Mouse (Mus musculus): Measurements from ENCODE around the gene Kcnd3. TPM values are rescaled to one million over a fixed set of nuclear protein-coding genes. Genes with fewer than 3 reads are reported as not detected.
A peak's percentile ranks its signal among the peaks of the same experiment; 100 is the strongest.

Kcnd3 gene
- 5.3 and 5.6 TPM in 2 replicates for polyA plus RNA-seq (2015; fragmentation: Nextera tagmentation; extraction: Ambion mirVana)

GRCm38 (mm10) chr3:105451627-105452555 lies at the start of gene Kcnd3:
TSS of gene Kcnd3 (plus strand) at chr3:105452330.
- Histone ChIP-seq H3K36me3 (ENCODE audit: poor library complexity, severe bottlenecking) (no peaks in the 10 kb centered on the region), H3K4me1 (peaks cover 38% of the 10 kb centered on the region), H3K4me3 (peak within 1 kb of the TSS; percentile 78), H3K9ac (peak within 1 kb of the TSS; percentile 88), H3K9me3 (replicated peaks) (no peaks in the 10 kb centered on the region), H3K27me3 (peaks cover 25% of the 10 kb centered on the region), H3K27ac (peak within 1 kb of the TSS; percentile 76), H3K4me2 (peak within 1 kb of the TSS; percentile 97)
- ATAC-seq, result peak; percentile 78
- 2% methylated on average over 30 of the region's 98 CpGs for WGBS

GRCm38 (mm10) chr3:105402676-105403075 lies 49.5 kb upstream of the Kcnd3 start:
- 76% methylated on average over 5 of the region's 5 CpGs for WGBS
- ATAC-seq, result no peak

DNA sequence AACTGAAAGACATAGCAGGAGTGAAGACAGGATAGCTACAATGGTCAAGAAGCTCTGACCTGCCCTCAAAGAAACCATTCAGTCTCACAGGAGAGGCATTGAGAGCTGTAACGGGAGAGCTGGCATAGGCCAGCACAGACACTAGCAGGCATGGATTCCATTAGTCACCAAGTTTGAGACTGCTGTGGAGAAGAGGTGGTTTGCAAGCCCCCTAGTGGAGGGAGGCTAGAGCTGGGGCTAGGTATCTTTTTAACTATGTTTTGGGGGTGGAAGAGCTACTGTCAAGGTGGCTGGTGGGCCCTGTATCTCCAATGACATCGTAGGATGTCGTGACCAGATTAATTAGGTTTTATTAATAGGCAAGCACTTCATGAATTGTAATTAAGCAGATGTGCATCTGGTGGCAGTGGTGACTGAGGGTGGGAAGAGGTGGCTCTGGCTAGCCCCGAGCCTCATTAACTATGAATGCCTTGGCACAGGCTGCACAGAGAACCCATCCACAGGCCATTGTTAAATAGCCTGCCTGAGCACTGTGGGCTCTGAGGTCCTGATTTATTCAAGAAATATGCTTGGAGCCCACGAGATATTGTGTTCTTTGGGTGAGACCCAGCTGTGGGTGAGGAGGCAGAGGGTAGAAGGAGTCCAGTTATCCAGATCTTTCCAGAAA lies 48.6 kb upstream of the Kcnd3 start:
- peak overlapping the region; percentile 35; the same call in 1 of the 2 replicates for H3K27ac ChIP-seq
- no peaks in the 10 kb centered on the region; the same call in 1 of the 2 replicates for H3K27me3 ChIP-seq
- H3K4me1 ChIP-seq, result peaks cover 50% of the 10 kb centered on the region
- no peaks in the 10 kb centered on the region for H3K9me3 ChIP-seq (replicated peaks)
- WGBS, result 21% methylated on average over 5 of the region's 5 CpGs
- ATAC-seq, result peak; percentile 80
- no peak overlapping the region for H3K4me3 ChIP-seq
- H3K36me3 ChIP-seq (ENCODE audit: poor library complexity, severe bottlenecking), result no peaks in the 10 kb centered on the region
- no peak overlapping the region for H3K9ac ChIP-seq
- no peak overlapping the region for H3K4me2 ChIP-seq

More at GRCm38 (mm10) chr3:105402676-105403075, 49.5 kb upstream of the Kcnd3 start:
- Histone ChIP-seq H3K4me2 (no peak overlapping the region), H3K4me1 (peaks cover 41% of the 10 kb centered on the region), H3K9ac (no peak overlapping the region), H3K36me3 (ENCODE audit: poor library complexity, severe bottlenecking) (no peaks in the 10 kb centered on the region), H3K9me3 (replicated peaks) (no peaks in the 10 kb centered on the region), H3K27ac (no peak overlapping the region), H3K4me3 (no peak overlapping the region), H3K27me3 (no peaks in the 10 kb centered on the region; the same call in 1 of the 2 replicates)

DNA sequence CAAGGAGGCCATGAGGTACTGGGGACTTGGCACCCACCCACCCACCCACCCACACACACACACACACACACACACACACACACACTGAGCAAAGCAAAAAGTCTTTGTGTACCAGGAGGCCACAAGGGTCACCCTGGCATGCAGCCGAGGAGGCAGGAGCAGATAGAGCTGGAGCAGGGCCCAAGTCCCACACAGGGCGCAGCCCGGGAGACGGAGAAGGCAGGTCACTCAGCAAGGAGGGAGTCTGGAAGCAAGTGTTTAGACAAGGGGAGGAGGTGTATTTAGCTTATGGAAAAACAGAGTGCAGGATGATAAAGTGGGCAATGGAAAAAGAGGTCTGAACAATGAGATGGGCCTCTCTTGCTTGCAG lies 48.1 kb upstream of the Kcnd3 start:
- peak; percentile 25; the same call in 1 of the 2 replicates for ATAC-seq
- Histone ChIP-seq H3K9me3 (replicated peaks) (no peaks in the 10 kb centered on the region), H3K27ac (peak overlapping the region; percentile 35; the same call in 1 of the 2 replicates), H3K27me3 (no peaks in the 10 kb centered on the region; the same call in 1 of the 2 replicates), H3K4me1 (peaks cover 54% of the 10 kb centered on the region), H3K36me3 (ENCODE audit: poor library complexity, severe bottlenecking) (no peaks in the 10 kb centered on the region), H3K4me2 (no peak overlapping the region), H3K9ac (no peak overlapping the region), H3K4me3 (no peak overlapping the region)
- WGBS, result 44% methylated on average over 4 of the region's 4 CpGs

DNA sequence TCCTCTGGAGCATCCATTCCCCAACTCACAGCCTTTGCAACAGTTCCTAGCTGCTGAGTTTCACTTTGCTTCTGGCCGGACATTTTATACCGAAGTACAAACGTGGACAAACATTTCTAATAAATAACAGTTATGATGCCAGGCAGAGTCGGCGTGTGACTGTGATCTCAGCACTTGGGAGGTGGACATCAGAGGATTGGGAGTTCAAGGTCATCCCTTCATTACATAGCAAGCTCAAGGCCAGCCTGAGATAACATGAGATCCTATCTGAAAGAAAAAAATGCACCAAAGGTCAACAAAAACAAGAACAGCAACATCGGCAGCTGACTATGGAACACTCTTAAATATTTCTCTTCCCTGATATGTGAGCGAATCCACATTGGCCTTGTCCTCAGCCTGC lies 46.6 kb upstream of the Kcnd3 start:
- WGBS, result 87% methylated on average over 7 of the region's 7 CpGs
- H3K4me2 ChIP-seq, result no peak overlapping the region
- H3K27ac ChIP-seq, result no peak overlapping the region
- H3K4me3 ChIP-seq, result no peak overlapping the region
- H3K27me3 ChIP-seq, result no peaks in the 10 kb centered on the region; the same call in 1 of the 2 replicates
- H3K4me1 ChIP-seq, result peaks cover 54% of the 10 kb centered on the region
- no peaks in the 10 kb centered on the region for H3K36me3 ChIP-seq (ENCODE audit: poor library complexity, severe bottlenecking)
- no peak for ATAC-seq
- no peaks in the 10 kb centered on the region for H3K9me3 ChIP-seq (replicated peaks)
- H3K9ac ChIP-seq, result no peak overlapping the region

DNA sequence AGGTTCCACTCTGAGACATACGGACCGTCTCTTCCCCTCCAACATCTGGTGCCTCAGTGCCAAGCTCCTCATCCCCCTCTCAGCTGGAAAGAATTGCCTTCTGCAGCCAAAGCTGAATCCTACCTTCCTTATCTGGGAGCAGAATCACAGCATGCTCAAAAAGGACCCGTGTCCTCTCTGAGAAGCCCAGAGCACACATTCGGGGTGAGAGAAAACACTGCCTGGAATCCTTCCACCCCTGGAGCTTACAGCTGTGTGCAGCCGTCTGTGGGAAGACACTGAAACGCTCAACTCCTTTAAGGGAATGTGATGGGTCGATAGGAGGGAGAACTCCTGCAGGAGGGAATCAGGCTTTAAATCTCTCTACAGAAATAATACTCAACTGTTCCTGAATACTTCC lies 46.1 kb upstream of the Kcnd3 start:
- no peak overlapping the region for H3K4me2 ChIP-seq
- ATAC-seq, result no peak
- H3K9ac ChIP-seq, result no peak overlapping the region
- no peak overlapping the region for H3K27ac ChIP-seq
- no peaks in the 10 kb centered on the region for H3K36me3 ChIP-seq (ENCODE audit: poor library complexity, severe bottlenecking)
- H3K4me3 ChIP-seq, result no peak overlapping the region
- WGBS, result 47% methylated on average over 7 of the region's 7 CpGs
- peaks cover 54% of the 10 kb centered on the region for H3K4me1 ChIP-seq
- no peaks in the 10 kb centered on the region for H3K9me3 ChIP-seq (replicated peaks)
- no peaks in the 10 kb centered on the region; the same call in 1 of the 2 replicates for H3K27me3 ChIP-seq

DNA sequence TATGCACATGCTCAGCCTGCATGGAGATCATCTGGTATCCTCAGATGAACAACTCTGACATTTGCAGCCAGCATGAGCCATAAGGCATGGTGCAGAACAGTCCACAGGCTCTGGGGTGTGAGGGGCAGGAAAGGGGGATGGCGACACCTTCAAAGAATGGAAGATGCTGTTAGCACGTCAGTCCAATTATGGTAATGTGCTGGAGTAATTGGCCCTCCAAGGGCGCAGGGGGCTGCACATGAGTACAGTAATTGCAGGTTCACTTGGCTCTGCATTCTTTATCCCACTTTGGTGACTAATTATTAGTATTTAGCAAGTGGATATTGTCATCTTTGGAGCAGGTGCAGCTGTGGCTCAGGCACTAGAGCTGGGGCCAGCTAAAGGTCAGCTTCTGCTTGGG lies 43.9 kb upstream of the Kcnd3 start:
- Histone ChIP-seq H3K4me2 (no peak overlapping the region), H3K36me3 (ENCODE audit: poor library complexity, severe bottlenecking) (no peaks in the 10 kb centered on the region), H3K27ac (peak overlapping the region; percentile 19; the same call in 1 of the 2 replicates), H3K9me3 (replicated peaks) (no peaks in the 10 kb centered on the region), H3K27me3 (no peaks in the 10 kb centered on the region), H3K4me1 (peaks cover 49% of the 10 kb centered on the region), H3K9ac (no peak overlapping the region), H3K4me3 (no peak overlapping the region)
- WGBS, result 24% methylated on average over 3 of the region's 3 CpGs
- peak; percentile 87 for ATAC-seq

DNA sequence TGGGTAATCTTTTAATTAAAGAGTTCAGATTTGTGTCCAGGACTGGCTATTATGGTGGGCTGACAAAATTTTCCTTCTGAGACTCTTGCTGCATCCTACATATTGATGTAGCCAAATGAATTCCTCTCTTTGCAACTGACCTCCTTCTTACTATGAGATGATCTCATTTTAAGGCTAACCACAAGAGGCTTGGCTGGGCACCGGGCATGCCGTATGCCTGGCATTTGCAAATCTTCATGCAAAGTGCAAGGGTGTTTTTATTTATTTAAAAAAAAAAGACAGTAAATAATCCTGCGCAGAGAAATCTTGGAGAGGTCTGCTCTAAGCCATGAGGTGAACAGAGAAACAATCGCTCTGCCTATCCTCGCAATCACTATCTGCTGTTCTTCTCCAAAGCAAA lies 41.3 kb upstream of the Kcnd3 start:
- H3K4me3 ChIP-seq, result no peak overlapping the region
- no peak overlapping the region for H3K9ac ChIP-seq
- peaks cover 24% of the 10 kb centered on the region for H3K4me1 ChIP-seq
- H3K9me3 ChIP-seq (replicated peaks), result no peaks in the 10 kb centered on the region
- no peak overlapping the region for H3K4me2 ChIP-seq
- WGBS, result 98% methylated on average over 5 of the region's 5 CpGs
- no peak overlapping the region for H3K27ac ChIP-seq
- no peaks in the 10 kb centered on the region for H3K27me3 ChIP-seq
- H3K36me3 ChIP-seq (ENCODE audit: poor library complexity, severe bottlenecking), result no peaks in the 10 kb centered on the region
- ATAC-seq, result no peak

DNA sequence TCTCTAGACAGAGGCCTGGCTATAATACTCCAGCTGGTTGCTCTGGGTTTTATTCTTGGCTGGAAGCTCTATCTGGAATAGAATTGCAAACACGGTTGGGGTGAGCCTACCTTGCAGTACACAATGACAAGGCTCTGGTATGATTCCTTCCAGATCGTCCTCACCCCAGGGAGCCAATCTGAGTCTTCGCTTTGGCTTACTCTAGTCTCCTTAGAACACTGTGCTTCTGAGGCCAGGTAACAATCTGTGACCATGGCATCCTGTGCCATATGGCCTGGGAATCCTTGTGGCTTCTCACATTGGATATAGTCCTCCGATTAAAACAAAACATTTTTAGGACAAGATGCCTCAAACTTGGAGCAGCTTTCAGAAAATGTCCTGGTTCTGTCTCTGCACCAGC lies 40.4 kb upstream of the Kcnd3 start:
- H3K27me3 ChIP-seq, result no peaks in the 10 kb centered on the region
- H3K27ac ChIP-seq, result no peak overlapping the region
- no peak overlapping the region for H3K4me3 ChIP-seq
- WGBS, result 82% methylated on average over 4 of the region's 4 CpGs
- H3K4me1 ChIP-seq, result peaks cover 19% of the 10 kb centered on the region
- H3K4me2 ChIP-seq, result no peak overlapping the region
- no peaks in the 10 kb centered on the region for H3K9me3 ChIP-seq (replicated peaks)
- no peak for ATAC-seq
- no peak overlapping the region for H3K9ac ChIP-seq
- H3K36me3 ChIP-seq (ENCODE audit: poor library complexity, severe bottlenecking), result no peaks in the 10 kb centered on the region

DNA sequence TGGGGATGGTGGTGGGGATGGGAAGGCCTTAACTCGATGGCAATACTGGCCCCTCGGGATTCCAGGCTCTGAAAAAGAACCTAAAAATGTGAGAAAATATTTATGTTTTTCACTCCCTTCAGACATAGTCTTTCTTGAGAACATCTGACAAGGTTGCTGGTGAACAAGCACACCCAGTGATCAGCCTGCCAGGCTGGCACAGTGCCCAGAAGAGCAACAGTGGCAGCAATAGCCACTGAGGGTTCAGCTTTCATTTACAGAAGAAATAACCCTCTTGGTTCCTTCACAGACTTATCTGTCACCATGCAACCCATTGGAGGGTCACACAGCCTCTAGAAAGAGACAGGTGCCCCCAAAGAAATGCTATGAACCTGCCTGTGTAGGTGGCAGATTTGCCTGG lies 39.9 kb upstream of the Kcnd3 start:
- no peak overlapping the region for H3K4me2 ChIP-seq
- no peak for ATAC-seq
- H3K27ac ChIP-seq, result no peak overlapping the region
- H3K4me1 ChIP-seq, result peaks cover 18% of the 10 kb centered on the region
- no peak overlapping the region for H3K9ac ChIP-seq
- 89% methylated on average over 2 of the region's 2 CpGs for WGBS
- no peaks in the 10 kb centered on the region for H3K9me3 ChIP-seq (replicated peaks)
- no peak overlapping the region for H3K4me3 ChIP-seq
- H3K27me3 ChIP-seq, result no peaks in the 10 kb centered on the region
- no peaks in the 10 kb centered on the region for H3K36me3 ChIP-seq (ENCODE audit: poor library complexity, severe bottlenecking)

DNA sequence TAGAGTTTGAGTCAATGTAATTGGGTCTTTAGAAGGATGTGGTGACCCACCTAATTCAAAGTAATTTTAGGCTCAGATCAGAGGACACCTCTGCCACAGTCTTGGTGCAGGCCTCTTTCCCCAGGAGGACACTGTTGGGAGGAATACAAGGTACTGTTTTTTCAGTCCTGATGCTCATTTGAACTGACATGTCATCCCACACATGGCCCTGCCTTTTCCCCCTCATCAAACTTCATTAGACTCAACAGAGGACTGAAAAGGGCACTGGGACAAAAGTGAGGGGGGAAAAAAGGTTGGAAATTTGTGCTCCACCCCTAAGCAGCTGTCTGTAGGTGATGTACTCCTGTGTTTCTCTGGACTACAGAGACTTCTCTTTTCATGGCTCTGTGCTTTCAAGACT lies 39.4 kb upstream of the Kcnd3 start:
- Histone ChIP-seq H3K27me3 (no peaks in the 10 kb centered on the region), H3K36me3 (ENCODE audit: poor library complexity, severe bottlenecking) (no peaks in the 10 kb centered on the region), H3K4me1 (peaks cover 13% of the 10 kb centered on the region), H3K4me3 (no peak overlapping the region), H3K27ac (no peak overlapping the region), H3K9me3 (replicated peaks) (no peaks in the 10 kb centered on the region), H3K9ac (no peak overlapping the region), H3K4me2 (no peak overlapping the region)
- no peak for ATAC-seq

GRCm38 (mm10) chr3:105418441-105418840 lies 33.7 kb upstream of the Kcnd3 start:
- Histone ChIP-seq H3K4me3 (no peak overlapping the region), H3K36me3 (ENCODE audit: poor library complexity, severe bottlenecking) (no peaks in the 10 kb centered on the region), H3K9ac (no peak overlapping the region), H3K4me1 (no peaks in the 10 kb centered on the region), H3K27me3 (no peaks in the 10 kb centered on the region), H3K9me3 (replicated peaks) (peaks cover 4% of the 10 kb centered on the region; the same call in 1 of the 2 replicates), H3K27ac (no peak overlapping the region), H3K4me2 (no peak overlapping the region)
- WGBS, result 90% methylated on average over 1 of the region's 1 CpGs
- ATAC-seq, result no peak

All from forebrain, embryonic 13.5 days (tissue).